Mouse (Mus musculus): ENCODE data around the gene Myog. TPM values are rescaled to one million over a fixed set of nuclear protein-coding genes. Genes with fewer than 3 reads are reported as not detected.

The Myog gene
- polyA plus RNA-seq, 1 experiment from 2014 or later: 2.3 TPM

DNA sequence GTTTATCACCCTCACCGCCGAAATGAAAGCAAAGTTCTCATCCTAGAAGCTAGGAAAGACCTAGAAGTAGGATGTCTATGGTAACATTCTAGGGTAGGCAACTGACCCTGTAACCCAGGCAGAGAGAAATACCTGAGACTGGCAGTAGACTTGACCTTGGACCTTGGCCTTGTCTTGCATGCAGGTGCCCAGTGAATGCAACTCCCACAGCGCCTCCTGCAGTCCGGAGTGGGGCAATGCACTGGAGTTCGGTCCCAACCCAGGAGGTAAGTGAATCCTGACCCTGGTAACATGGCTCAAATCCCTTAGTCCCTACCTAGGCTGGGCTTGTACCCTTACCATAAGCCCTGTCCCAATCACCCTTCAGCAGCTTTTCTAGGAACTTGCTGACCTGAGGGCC is 1.1 kb downstream of the Myog start:
- Histone ChIP-seq H3K4me1 (peaks cover 28% of the 10 kb centered on the region), H3K36me3 (peaks cover 5% of the 10 kb centered on the region; the same call in 1 of the 2 replicates), H3K27ac (no peak overlapping the region), H3K9me3 (no peaks in the 10 kb centered on the region), H3K4me3 (no peak overlapping the region), H3K27me3 (ENCODE audit: insufficient read depth, poor library complexity, severe bottlenecking) (0 out of 2 replicates have a peak, but pooled peaks cover 8% of the 10 kb centered on the region)
- WGBS: 56% methylated on average over 5 of the region's 5 CpGs
- no peak for DNase-seq (ENCODE audit: low spot score)

DNA sequence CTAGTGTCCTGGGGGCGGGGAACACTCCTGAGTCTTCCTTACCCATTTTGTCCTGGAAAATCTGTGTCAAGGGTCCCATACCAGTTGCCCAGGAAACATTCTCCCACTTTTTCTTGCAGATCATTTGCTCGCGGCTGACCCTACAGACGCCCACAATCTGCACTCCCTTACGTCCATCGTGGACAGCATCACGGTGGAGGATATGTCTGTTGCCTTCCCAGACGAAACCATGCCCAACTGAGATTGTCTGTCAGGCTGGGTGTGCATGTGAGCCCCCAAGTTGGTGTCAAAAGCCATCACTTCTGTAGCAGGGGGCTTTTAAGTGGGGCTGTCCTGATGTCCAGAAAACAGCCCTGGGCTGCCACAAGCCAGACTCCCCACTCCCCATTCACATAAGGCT is 1.8 kb downstream of the Myog start:
- H3K36me3 ChIP-seq: peaks cover 7% of the 10 kb centered on the region; the same call in 1 of the 2 replicates
- 75% methylated on average over 8 of the region's 8 CpGs for WGBS

DNA sequence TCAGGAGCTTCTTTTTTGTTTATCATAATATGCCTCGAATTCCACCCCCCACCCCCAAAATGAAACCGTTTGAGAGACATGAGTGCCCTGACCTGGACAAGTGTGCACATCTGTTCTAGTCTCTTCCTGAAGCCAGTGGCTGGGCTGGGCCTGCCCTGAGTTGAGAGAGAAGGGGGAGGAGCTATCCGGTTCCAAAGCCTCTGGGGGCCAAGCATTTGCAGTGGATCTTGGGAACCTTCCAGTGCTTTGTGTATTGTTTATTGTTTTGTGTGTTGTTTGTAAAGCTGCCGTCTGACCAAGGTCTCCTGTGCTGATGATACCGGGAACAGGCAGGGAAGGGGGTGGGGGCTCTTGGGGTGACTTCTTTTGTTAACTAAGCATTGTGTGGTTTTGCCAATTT is 2.3 kb downstream of the Myog start:
- Histone ChIP-seq H3K27ac (no peak overlapping the region), H3K4me3 (no peak overlapping the region), H3K36me3 (peaks cover 11% of the 10 kb centered on the region; the same call in 1 of the 2 replicates), H3K9me3 (no peaks in the 10 kb centered on the region), H3K4me1 (peaks cover 28% of the 10 kb centered on the region), H3K27me3 (ENCODE audit: insufficient read depth, poor library complexity, severe bottlenecking) (peaks cover 13% of the 10 kb centered on the region)
- 29% methylated on average over 5 of the region's 5 CpGs for WGBS
- DNase-seq (ENCODE audit: low spot score): no peak

More for the DNA sequence above, 1.8 kb downstream of the Myog start:
- H3K27ac ChIP-seq: no peak overlapping the region
- no peak for DNase-seq (ENCODE audit: low spot score)
- peaks cover 28% of the 10 kb centered on the region for H3K4me1 ChIP-seq
- no peak overlapping the region for H3K4me3 ChIP-seq
- no peaks in the 10 kb centered on the region for H3K9me3 ChIP-seq
- H3K27me3 ChIP-seq (ENCODE audit: insufficient read depth, poor library complexity, severe bottlenecking): peaks cover 8% of the 10 kb centered on the region; the same call in 1 of the 2 replicates

DNA sequence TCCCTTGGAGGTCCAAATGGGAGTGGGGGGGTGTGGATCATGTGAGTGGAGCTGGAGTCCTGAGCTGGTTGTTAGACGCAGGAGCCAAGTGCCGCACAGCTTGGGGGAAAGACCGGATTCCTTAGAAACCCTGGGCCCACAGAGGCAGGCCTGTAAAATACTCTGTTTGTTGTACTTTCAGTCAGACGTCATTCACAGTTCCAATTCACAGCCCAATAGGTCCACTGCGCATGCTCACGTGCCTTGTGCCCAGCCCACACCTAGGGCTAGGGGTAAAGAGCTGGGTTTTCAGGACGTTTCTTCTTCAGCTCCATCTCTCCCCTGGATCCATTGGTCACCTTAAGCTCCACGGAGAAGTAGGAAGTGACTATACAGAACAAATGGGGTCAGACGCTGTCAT is 2.8 kb downstream of the Myog start:
- H3K4me1 ChIP-seq: peaks cover 28% of the 10 kb centered on the region
- DNase-seq (ENCODE audit: low spot score): no peak

DNA sequence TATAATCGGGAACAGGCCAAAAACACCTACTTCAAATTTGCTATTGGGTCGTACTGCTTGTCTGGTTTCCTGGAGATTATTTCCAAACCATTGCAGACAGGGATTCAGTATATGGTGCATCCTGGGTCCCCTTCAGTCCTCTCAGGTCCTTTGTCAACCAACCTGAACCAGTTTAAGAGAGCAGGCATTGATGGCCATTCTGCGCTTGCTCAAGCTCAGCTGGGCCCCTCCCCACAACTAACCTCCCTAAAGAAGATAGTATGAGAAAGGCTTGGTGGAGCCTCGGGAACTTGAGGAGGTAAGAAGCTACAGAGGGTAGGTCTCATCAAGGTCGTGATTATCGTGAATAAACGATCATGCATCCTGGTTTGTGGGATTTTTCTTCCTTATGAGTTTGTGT is 3.5 kb downstream of the Myog start:
- Histone ChIP-seq H3K27me3 (ENCODE audit: insufficient read depth, poor library complexity, severe bottlenecking) (peaks cover 20% of the 10 kb centered on the region), H3K27ac (no peak overlapping the region), H3K36me3 (peaks cover 13% of the 10 kb centered on the region; the same call in 1 of the 2 replicates), H3K4me3 (no peak overlapping the region), H3K9me3 (no peaks in the 10 kb centered on the region), H3K4me1 (peaks cover 25% of the 10 kb centered on the region)
- no peak for DNase-seq (ENCODE audit: low spot score)
- WGBS: 73% methylated on average over 7 of the region's 7 CpGs

More for the DNA sequence above, 2.8 kb downstream of the Myog start:
- H3K27me3 ChIP-seq (ENCODE audit: insufficient read depth, poor library complexity, severe bottlenecking): peaks cover 19% of the 10 kb centered on the region
- H3K36me3 ChIP-seq: peaks cover 13% of the 10 kb centered on the region; the same call in 1 of the 2 replicates
- no peak overlapping the region for H3K4me3 ChIP-seq
- no peaks in the 10 kb centered on the region for H3K9me3 ChIP-seq
- no peak overlapping the region for H3K27ac ChIP-seq
- 54% methylated on average over 9 of the region's 9 CpGs for WGBS

DNA sequence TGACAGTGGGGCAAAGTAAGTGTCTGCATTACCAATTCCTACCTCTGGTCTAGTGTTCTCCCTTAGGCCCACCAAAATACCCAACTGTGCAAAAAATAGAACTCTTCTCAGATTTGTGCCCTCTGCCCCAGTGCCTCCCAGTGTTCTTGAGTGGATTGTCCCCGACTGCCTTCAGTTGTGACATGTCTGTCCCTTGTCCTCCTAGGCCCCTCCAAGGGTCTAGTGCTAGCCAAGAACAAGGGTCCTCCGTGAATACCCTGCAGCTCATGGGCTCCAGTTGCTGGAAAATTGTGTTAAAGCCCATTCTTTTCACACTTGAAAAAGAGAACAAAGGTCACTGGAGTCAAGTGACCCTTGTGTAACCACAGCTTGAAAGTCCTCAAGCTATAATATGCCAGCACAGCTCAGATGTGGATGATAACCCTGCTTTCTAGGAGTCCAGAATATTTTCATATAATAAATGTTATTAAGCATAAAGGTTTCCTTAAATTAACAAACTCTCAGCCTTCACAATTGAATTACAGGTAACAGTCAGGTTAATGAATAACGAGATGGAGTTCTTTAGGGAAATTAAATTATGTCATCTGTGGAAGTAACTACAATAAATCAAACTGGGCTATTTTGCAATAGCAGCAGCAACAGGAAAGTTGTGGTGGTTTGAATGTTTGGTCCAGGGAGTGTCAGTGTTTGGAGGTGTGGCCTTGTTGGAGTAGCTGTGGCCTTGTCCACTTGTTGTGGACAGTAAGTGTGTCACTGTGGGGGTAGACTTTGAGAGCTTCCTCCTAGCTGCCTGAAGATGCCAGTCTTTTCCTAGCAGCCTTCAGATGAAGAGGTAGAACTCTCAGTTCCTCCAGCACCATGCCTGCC is 4.2 kb downstream of the Myog start:
- no peaks in the 10 kb centered on the region for H3K9me3 ChIP-seq
- H3K4me3 ChIP-seq: no peak overlapping the region
- WGBS: 70% methylated on average over 3 of the region's 3 CpGs
- DNase-seq (ENCODE audit: low spot score): no peak
- peaks cover 31% of the 10 kb centered on the region for H3K4me1 ChIP-seq
- no peak overlapping the region for H3K27ac ChIP-seq
- H3K36me3 ChIP-seq: peaks cover 13% of the 10 kb centered on the region; the same call in 1 of the 2 replicates
- H3K27me3 ChIP-seq (ENCODE audit: insufficient read depth, poor library complexity, severe bottlenecking): peaks cover 25% of the 10 kb centered on the region

DNA sequence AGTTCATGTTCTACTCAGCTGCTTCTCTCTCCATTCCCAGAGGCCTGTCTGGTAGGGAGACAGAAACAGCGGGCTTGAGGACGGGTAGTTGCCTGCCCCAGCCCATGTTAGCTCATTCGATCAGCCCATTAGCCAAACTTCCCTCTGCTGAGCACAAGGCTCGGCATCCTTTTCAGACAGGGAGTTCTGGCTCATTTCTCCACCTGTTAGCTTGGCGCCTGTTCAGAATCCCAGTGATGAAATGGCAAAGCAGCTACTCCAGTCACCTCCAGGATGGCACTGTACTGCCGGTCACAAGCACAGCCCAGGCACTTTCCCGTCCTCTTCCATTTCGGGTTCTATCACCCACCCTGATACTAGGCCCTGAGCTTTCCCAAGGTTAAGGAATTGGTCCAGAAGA is 7.5 kb downstream of the Myog start:
- Histone ChIP-seq H3K9me3 (no peaks in the 10 kb centered on the region), H3K4me3 (no peak overlapping the region), H3K4me1 (peaks cover 21% of the 10 kb centered on the region), H3K36me3 (peaks cover 13% of the 10 kb centered on the region; the same call in 1 of the 2 replicates), H3K27ac (no peak overlapping the region), H3K27me3 (ENCODE audit: insufficient read depth, poor library complexity, severe bottlenecking) (peaks cover 36% of the 10 kb centered on the region)
- DNase-seq (ENCODE audit: low spot score): no peak
- 83% methylated on average over 8 of the region's 8 CpGs for WGBS

DNA sequence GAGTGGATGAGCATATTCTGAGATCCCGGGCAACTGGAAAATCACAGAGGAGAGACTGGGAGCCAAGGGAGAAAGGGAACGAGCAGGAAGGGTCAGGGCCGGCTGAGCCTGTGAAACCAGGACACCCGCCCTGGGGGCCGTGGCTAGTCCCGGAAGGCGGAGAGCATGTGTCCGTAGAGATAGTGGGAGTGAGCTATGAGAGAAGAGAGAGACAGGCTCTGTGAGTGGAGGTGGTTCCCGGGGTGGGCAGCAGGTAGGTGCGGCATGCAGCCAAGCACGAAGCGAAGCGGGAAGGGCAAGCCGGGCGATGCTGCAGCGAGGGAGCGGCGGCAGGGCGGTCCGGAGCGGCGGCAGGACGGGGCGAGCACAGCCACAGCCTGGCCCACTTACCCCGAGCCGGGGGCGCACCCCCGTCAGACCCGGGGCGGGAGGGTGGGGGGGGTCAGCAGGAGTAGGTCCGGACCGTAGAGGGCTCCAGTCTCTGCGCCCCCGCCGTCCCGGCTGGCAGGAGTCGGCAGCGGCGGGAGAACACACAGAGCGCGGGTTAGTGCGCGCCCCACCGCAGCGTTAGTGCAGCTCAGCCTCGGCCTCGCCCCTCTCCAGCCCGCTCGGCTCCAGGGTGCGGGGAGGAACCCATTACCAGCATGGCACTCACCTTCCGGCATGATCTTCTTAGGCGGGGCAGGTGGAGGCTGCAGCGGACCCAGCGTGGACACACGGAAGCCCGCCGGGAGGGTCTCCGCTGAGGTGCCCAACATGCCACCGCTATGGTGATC is 9.0 kb downstream of the Myog start:
- peak overlapping the region; percentile 82 for H3K27ac ChIP-seq
- H3K36me3 ChIP-seq: peaks cover 14% of the 10 kb centered on the region; the same call in 1 of the 2 replicates
- peak overlapping the region; percentile 66 for H3K4me3 ChIP-seq
- no peaks in the 10 kb centered on the region for H3K9me3 ChIP-seq
- peaks cover 36% of the 10 kb centered on the region for H3K27me3 ChIP-seq (ENCODE audit: insufficient read depth, poor library complexity, severe bottlenecking)
- 4% methylated on average over 57 of the region's 59 CpGs for WGBS
- peaks cover 37% of the 10 kb centered on the region for H3K4me1 ChIP-seq
- no peak for DNase-seq (ENCODE audit: low spot score)

DNA sequence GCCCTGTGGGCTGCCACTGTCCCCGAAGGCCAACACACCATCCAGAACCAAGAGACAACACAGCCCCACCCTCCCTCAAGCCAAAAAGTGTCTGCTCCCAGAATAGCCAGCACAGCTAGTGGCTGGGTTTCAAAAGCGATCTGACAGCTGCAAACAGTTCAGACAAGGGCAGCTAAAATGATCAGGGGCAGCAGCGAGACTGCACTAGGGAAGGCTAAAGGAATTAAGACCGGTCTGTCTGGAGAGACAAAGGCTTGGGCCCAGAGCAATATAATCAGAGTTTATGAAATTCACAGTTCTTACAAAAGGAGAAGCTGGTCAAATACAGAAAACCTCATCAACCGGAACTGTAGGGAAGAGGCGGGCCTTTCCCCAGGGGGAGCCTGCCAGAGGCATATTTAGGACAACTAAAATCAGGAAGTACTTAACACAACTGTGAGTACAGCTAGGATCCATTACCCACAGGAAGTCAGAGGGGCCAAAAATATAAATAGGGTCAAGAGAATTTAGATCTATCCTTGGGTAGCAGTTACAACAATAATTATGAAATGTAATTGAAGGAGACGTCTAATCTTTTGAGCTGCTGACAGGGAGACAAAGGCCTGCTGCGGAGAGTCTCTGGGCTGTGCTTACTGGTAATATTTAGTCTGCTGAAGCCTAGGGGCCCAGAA is 12.9 kb downstream of the Myog start:
- DNase-seq (ENCODE audit: low spot score): no peak
- peaks cover 24% of the 10 kb centered on the region for H3K36me3 ChIP-seq
- peak overlapping the region; percentile 83 for H3K27ac ChIP-seq
- peaks cover 24% of the 10 kb centered on the region for H3K27me3 ChIP-seq (ENCODE audit: insufficient read depth, poor library complexity, severe bottlenecking)
- 32% methylated on average over 8 of the region's 8 CpGs for WGBS
- H3K9me3 ChIP-seq: no peaks in the 10 kb centered on the region
- no peak overlapping the region for H3K4me3 ChIP-seq
- peaks cover 37% of the 10 kb centered on the region for H3K4me1 ChIP-seq

DNA sequence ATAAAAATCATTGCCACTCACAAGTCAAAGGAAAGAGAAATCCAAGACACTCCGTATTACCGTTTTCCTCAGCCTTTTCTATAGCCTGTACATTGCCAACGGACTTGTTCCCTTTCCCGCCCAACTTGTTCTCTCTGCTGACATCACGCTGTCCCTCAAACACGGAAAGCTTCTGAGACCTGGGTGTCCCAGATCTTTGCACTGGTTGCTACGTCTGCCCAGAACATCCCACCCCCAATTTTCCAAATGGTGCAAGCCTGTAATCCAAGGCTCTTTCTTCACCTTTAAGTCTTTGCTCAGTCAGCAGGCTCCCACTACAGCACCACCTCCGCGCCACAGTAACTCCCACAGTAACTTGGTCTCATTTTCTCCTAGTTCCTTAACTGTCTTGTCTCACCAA is 15.2 kb downstream of the Myog start:
- Histone ChIP-seq H3K4me1 (peaks cover 21% of the 10 kb centered on the region), H3K9me3 (no peaks in the 10 kb centered on the region), H3K4me3 (no peak overlapping the region), H3K27ac (no peak overlapping the region), H3K36me3 (peaks cover 40% of the 10 kb centered on the region), H3K27me3 (ENCODE audit: insufficient read depth, poor library complexity, severe bottlenecking) (peaks cover 4% of the 10 kb centered on the region)
- DNase-seq (ENCODE audit: low spot score): no peak
- 94% methylated on average over 9 of the region's 9 CpGs for WGBS

DNA sequence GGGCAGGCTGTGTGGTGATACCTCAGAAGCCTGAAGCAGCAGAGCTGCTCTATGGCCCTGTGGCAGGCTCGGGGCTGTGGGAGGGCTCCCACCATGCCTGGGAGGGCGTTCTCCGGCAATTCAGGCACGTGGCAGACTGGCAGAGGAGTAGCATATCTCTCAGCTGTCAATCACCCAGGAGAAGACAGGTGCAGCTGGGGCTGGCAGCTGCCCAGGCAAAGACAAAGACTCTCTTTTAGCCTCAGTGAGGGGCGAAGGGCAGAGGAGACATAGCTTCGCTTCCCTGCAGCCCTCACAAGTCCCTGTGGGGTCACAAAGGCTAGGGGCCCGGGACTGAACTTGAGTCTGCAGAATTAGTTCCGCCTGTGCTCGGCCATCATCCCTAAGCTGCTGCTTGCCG is 17.6 kb downstream of the Myog start:
- H3K4me3 ChIP-seq: no peak overlapping the region
- H3K9me3 ChIP-seq: no peaks in the 10 kb centered on the region
- no peak overlapping the region for H3K27ac ChIP-seq
- H3K36me3 ChIP-seq: peaks cover 57% of the 10 kb centered on the region
- DNase-seq (ENCODE audit: low spot score): no peak
- peaks cover 14% of the 10 kb centered on the region for H3K4me1 ChIP-seq
- no peaks in the 10 kb centered on the region for H3K27me3 ChIP-seq (ENCODE audit: insufficient read depth, poor library complexity, severe bottlenecking)
- WGBS: 65% methylated on average over 10 of the region's 10 CpGs

DNA sequence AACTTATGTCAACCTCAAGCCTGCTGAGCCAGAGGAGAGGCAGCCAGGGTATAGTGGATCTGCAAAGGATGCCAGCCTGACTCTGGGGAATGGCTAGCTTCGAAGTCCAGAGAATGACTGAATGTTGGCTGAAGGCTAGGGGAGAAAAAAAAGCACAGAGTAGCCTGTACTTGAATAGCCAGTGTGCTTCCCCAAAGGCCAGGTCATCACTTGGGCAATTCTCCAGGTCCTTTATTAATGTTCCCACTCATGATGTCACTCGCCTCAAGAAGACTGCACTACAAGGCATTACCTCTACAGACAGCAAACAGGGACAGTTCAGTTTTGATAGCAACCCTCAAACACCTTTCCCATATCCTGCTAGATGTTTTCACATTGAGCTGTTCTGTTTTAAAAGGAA is 20.5 kb downstream of the Myog start:
- peaks cover 54% of the 10 kb centered on the region for H3K36me3 ChIP-seq
- H3K27me3 ChIP-seq (ENCODE audit: insufficient read depth, poor library complexity, severe bottlenecking): no peaks in the 10 kb centered on the region
- no peak overlapping the region for H3K27ac ChIP-seq
- 85% methylated on average over 2 of the region's 2 CpGs for WGBS
- H3K4me3 ChIP-seq: no peak overlapping the region
- no peaks in the 10 kb centered on the region for H3K9me3 ChIP-seq
- no peak for DNase-seq (ENCODE audit: low spot score)
- no peaks in the 10 kb centered on the region for H3K4me1 ChIP-seq
